Mouse (Mus musculus) MEL (cell line): ENCODE data around the gene Hemk1. TPM values are rescaled to one million over a fixed set of nuclear protein-coding genes. Genes with fewer than 3 reads are reported as not detected.

Experiments
- DNase-seq: peaks from one replicate; pipeline ENCODE4 v3.0.0; 2011; ENCODE audit warnings: low read depth, low spot score
- H3K27ac ChIP-seq: 2 replicates; pipeline ENCODE4 v1.5.1; 2012; ENCODE audit warnings: low read depth, mild to moderate bottlenecking, control low read depth, low read length, moderate library complexity; ENCODE audit not compliant: control insufficient read depth
- H3K27me3 ChIP-seq, 2 experiments: fragments of 150-350 bp in 1 of 2; sonication (generic) in 1 of 2; 2 replicates each; pipeline ENCODE4 v1.6.1; 2012; ENCODE audit warnings: low read length in 2 of 2, mild to moderate bottlenecking in 2 of 2, improper control_type of control experiment in 1 of 2, moderate library complexity in 1 of 2; ENCODE audit not compliant: insufficient read depth in 2 of 2, control insufficient read depth in 1 of 2
- H3K36me3 ChIP-seq, 2 experiments: 2 replicates each; pipeline ENCODE4 v1.6.1; 2012 to 2014; ENCODE audit warnings: low read length in 2 of 2, improper control_type of control experiment in 1 of 2, inconsistent platforms in 1 of 2, mild to moderate bottlenecking in 1 of 2; ENCODE audit not compliant: insufficient read depth in 2 of 2, control insufficient read depth in 1 of 2
- H3K4me1 ChIP-seq, 2 experiments: fragments of 150-350 bp in 1 of 2; sonication (generic) in 1 of 2; 2 replicates each; pipeline ENCODE4 v1.6.1; 2012; ENCODE audit warnings: low read length in 2 of 2, improper control_type of control experiment in 1 of 2, mild to moderate bottlenecking in 1 of 2; ENCODE audit not compliant: insufficient read depth in 2 of 2, control insufficient read depth in 1 of 2
- H3K4me3 ChIP-seq, 2 experiments: fragments of 150-350 bp in 1 of 2; sonication (generic) in 1 of 2; 2 replicates each; pipeline ENCODE4 v1.5.1; 2012; ENCODE audit warnings: low read depth in 2 of 2, low read length in 2 of 2, mild to moderate bottlenecking in 2 of 2, moderate library complexity in 2 of 2, control low read depth in 1 of 2, improper control_type of control experiment in 1 of 2; ENCODE audit not compliant: control insufficient read depth in 1 of 2, insufficient read depth in 1 of 2
- H3K79me2 ChIP-seq: 2 replicates; pipeline ENCODE4 v1.6.1; 2012; ENCODE audit warnings: mild to moderate bottlenecking, low read length, moderate library complexity; ENCODE audit not compliant: control insufficient read depth, poor library complexity, insufficient read depth
- H3K9ac ChIP-seq: 2 replicates; pipeline ENCODE4 v1.6.1; 2012; ENCODE audit warnings: low read depth, mild to moderate bottlenecking, control low read depth, low read length, moderate library complexity; ENCODE audit not compliant: control insufficient read depth, poor library complexity, severe bottlenecking
- H3K9me3 ChIP-seq: fragments of 150-350 bp; sonication (generic); replicated peaks from 2 replicates; pipeline ENCODE4 v1.6.1; 2012; ENCODE audit warnings: mild to moderate bottlenecking, low read length, improper control_type of control experiment, moderate library complexity; ENCODE audit not compliant: insufficient read depth
- BHLHE40 ChIP-seq: IDR thresholded peaks from 2 replicates; pipeline ENCODE4 v1.6.1; 2012; ENCODE audit warnings: low read depth, mild to moderate bottlenecking, inconsistent platforms, low read length, improper control_type of control experiment, borderline replicate concordance
- CHD1 ChIP-seq: IDR thresholded peaks from 2 replicates; pipeline ENCODE4 v1.6.1; 2012; ENCODE audit warnings: low read depth, mild to moderate bottlenecking, inconsistent platforms, low read length, improper control_type of control experiment
- CHD2 ChIP-seq: IDR thresholded peaks from 2 replicates; pipeline ENCODE4 v1.6.1; 2011; ENCODE audit warnings: low read length, improper control_type of control experiment
- E2F4 ChIP-seq: IDR thresholded peaks from 2 replicates; pipeline ENCODE4 v1.6.1; 2011; ENCODE audit warnings: low read depth, low read length, improper control_type of control experiment, borderline replicate concordance
- EP300 ChIP-seq, 2 experiments: IDR thresholded peaks; 2 replicates each; pipeline ENCODE4 v1.6.1; 2011; ENCODE audit warnings: improper control_type of control experiment in 2 of 2, low read length in 2 of 2, low read depth in 1 of 2, mild to moderate bottlenecking in 1 of 2
- ETS1 ChIP-seq: IDR thresholded peaks from 2 replicates; pipeline ENCODE4 v1.6.1; 2012; ENCODE audit warnings: low read depth, mild to moderate bottlenecking, inconsistent platforms, low read length, improper control_type of control experiment, moderate library complexity
- GABPA ChIP-seq: IDR thresholded peaks from 2 replicates; pipeline ENCODE4 v1.6.1; 2012; ENCODE audit warnings: low read depth, mild to moderate bottlenecking, inconsistent platforms, low read length, improper control_type of control experiment, moderate library complexity
- KAT2A ChIP-seq: conservative IDR thresholded peaks from 2 replicates; pipeline ENCODE4 v1.6.1; 2012; ENCODE audit warnings: low read depth, low read length, improper control_type of control experiment, inconsistent platforms
- MAX ChIP-seq: IDR thresholded peaks from 2 replicates; pipeline ENCODE4 v1.6.1; 2011; ENCODE audit warnings: low read length, improper control_type of control experiment
- MXI1 ChIP-seq: IDR thresholded peaks from 2 replicates; pipeline ENCODE4 v1.6.1; 2011; ENCODE audit warnings: mild to moderate bottlenecking, low read depth, low read length, improper control_type of control experiment
- MYC ChIP-seq: IDR thresholded peaks from 2 replicates; pipeline ENCODE4 v1.6.1; 2011; ENCODE audit warnings: low read depth, mild to moderate bottlenecking, low read length, improper control_type of control experiment, moderate library complexity
- POLR2A ChIP-seq, 2 experiments: IDR thresholded peaks; 2 replicates each; pipeline ENCODE4 v1.6.1; 2011 to 2012; ENCODE audit warnings: low read length in 2 of 2, mild to moderate bottlenecking in 2 of 2, control low read depth in 1 of 2, improper control_type of control experiment in 1 of 2, low read depth in 1 of 2, moderate library complexity in 1 of 2; ENCODE audit not compliant: control insufficient read depth in 1 of 2, insufficient read depth in 1 of 2, poor library complexity in 1 of 2
- POLR2AphosphoS5 ChIP-seq: IDR thresholded peaks from 2 replicates; pipeline ENCODE4 v1.6.1; 2012; ENCODE audit warnings: low read depth, borderline replicate concordance, mild to moderate bottlenecking, inconsistent platforms, low read length, moderate library complexity, mixed read lengths
- TBP ChIP-seq: IDR thresholded peaks from 2 replicates; pipeline ENCODE4 v1.8.0; 2011; ENCODE audit warnings: low read depth, low read length, improper control_type of control experiment
- TCF12 ChIP-seq: IDR thresholded peaks from 2 replicates; pipeline ENCODE4 v1.6.1; 2014; ENCODE audit warnings: low read depth, mild to moderate bottlenecking, inconsistent platforms, low read length, improper control_type of control experiment, moderate library complexity
- USF2 ChIP-seq, 2 experiments: IDR thresholded peaks; 2 replicates each; pipeline ENCODE4 v1.6.1; 2011 to 2012; ENCODE audit warnings: improper control_type of control experiment in 2 of 2, low read length in 2 of 2, borderline replicate concordance in 1 of 2, inconsistent platforms in 1 of 2, low read depth in 1 of 2, mild to moderate bottlenecking in 1 of 2; ENCODE audit not compliant: insufficient read depth in 1 of 2
- ZKSCAN1 ChIP-seq: IDR thresholded peaks from 2 replicates; pipeline ENCODE4 v1.6.1; 2012; ENCODE audit warnings: low read depth, mild to moderate bottlenecking, inconsistent platforms, low read length, improper control_type of control experiment, moderate library complexity
- polyA plus RNA-seq, 2 experiments: library from polyadenylated mRNA; stranded (reverse) in 1 of 2; unstranded in 1 of 2; fragments of >175 nt in 1 of 2; fragments of >200 nt in 1 of 2; gene quantifications; 2 replicates each; pipeline versions ENCODE4 v1.2.1 to v1.2.4; 2012; ENCODE audit warnings: low replicate concordance in 2 of 2, low read depth in 1 of 2; ENCODE audit not compliant: insufficient read length in 2 of 2, insufficient read depth in 1 of 2, missing spikeins in 1 of 2
- total RNA-seq: library from RNA; depleted of rRNA; stranded (reverse); fragments of 300-350 nt; gene quantifications from 2 replicates; pipeline ENCODE4 v1.2.3, GENCODE M21; 2012

The Hemk1 gene
- total and polyA plus RNA-seq, 3 experiments: 7.5 to 11.8 TPM; not detected in 1

DNA sequence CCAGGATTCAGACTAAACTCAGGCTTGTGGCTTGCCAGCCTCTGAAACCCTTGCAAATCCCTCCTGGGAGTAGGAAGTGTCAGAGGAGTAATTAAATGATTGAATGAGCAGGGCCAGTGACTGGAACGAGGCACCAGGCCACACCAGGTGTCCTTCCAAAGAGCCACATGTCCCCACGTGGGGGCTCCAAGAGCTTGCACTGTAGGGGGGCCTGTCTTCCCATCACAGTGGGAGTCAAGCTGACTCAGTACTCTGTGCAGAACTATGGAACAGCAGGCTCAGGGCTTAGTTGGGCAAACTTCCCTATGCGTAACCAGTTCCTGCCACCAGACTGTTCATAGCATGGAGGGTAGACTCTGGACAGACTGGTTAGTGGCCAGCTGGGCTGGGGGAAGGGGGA, 46.2 kb upstream of the Hemk1 start:
- no peak for DNase-seq
- no peak overlapping the region for H3K27ac ChIP-seq
- H3K79me2 ChIP-seq: no peaks in the 10 kb centered on the region
- no peaks in the 10 kb centered on the region for H3K36me3 ChIP-seq
- H3K9me3 ChIP-seq: no peaks in the 10 kb centered on the region
- H3K9ac ChIP-seq: no peak overlapping the region
- H3K4me1 ChIP-seq: no peaks in the 10 kb centered on the region
- peaks cover 0 to 4% of the 10 kb centered on the region in 2 experiments; a peak in 2 of 4 replicates for H3K27me3 ChIP-seq
- H3K4me3 ChIP-seq: no peak overlapping the region
- TF ChIP-seq EP300 (IDR thresholded peaks at IDR 0.05; ENCODE audit: low read depth in 1 of 2, low read length in 2 of 2) (no peak), POLR2A (IDR thresholded peaks at IDR 0.05; ENCODE audit: control insufficient read depth in 1 of 2, insufficient read depth in 1 of 2, low read depth in 1 of 2, low read length in 2 of 2, poor library complexity in 1 of 2) (no peak), CHD1 (no peak), MXI1 (no peak), USF2 (IDR thresholded peaks at IDR 0.05; ENCODE audit: borderline replicate concordance in 1 of 2, insufficient read depth in 1 of 2, low read depth in 1 of 2, low read length in 2 of 2) (no peak), TCF12 (no peak), ZKSCAN1 (no peak), MYC (no peak), TBP (no peak), MAX (no peak), E2F4 (no peak), POLR2AphosphoS5 (no peak), ETS1 (no peak), GABPA (no peak), CHD2 (no peak), KAT2A (no peak)

DNA sequence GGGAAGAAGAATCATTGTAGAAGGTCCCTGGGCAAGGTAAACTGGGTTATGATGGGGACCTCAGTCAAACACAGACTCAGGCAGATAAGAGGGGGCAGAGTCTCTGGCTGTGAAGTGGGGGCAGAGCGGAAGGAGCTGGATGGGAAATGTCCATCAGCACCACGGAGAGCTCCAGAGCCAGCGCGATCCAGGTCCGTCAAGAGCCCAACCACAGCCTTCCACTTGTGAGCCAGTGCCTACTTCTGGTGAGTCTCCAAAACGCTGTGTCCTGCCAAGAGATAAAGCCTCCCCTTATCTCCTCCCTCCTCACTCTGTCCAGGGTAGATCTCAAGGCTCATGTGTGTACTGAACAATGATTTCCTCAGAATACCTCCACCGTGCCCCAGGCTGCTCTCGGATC, 43.6 kb upstream of the Hemk1 start:
- Histone ChIP-seq H3K4me1 (no peaks in the 10 kb centered on the region), H3K4me3 (no peak overlapping the region), H3K79me2 (no peaks in the 10 kb centered on the region), H3K36me3 (no peaks in the 10 kb centered on the region)
- TF ChIP-seq CHD2: no peak
- no peak for TF ChIP-seq BHLHE40
- TF ChIP-seq, all 39 proteins: peak for 0
- DNase-seq: peak; percentile 55
- H3K9ac ChIP-seq: no peak overlapping the region
- no peaks in the 10 kb centered on the region for H3K9me3 ChIP-seq
- H3K27me3 ChIP-seq: peaks cover 0 to 4% of the 10 kb centered on the region in 2 experiments; a peak in 2 of 4 replicates
- H3K27ac ChIP-seq: no peak overlapping the region
